Mouse (Mus musculus) kidney, postnatal 25 days (tissue): ENCODE data around the gene Phf24.
"Not testable (repeated sequence)": the region's sequence is repeated elsewhere in the genome, so short reads cannot be mapped to it uniquely, and the experiment has no call there.

Experiments
- DNase-seq, 2 experiments: peaks; one replicate each; pipeline ENCODE4 v3.0.0; 2021; ENCODE audit warnings: mixed read lengths in 2 of 2

The Phf24 gene

DNA sequence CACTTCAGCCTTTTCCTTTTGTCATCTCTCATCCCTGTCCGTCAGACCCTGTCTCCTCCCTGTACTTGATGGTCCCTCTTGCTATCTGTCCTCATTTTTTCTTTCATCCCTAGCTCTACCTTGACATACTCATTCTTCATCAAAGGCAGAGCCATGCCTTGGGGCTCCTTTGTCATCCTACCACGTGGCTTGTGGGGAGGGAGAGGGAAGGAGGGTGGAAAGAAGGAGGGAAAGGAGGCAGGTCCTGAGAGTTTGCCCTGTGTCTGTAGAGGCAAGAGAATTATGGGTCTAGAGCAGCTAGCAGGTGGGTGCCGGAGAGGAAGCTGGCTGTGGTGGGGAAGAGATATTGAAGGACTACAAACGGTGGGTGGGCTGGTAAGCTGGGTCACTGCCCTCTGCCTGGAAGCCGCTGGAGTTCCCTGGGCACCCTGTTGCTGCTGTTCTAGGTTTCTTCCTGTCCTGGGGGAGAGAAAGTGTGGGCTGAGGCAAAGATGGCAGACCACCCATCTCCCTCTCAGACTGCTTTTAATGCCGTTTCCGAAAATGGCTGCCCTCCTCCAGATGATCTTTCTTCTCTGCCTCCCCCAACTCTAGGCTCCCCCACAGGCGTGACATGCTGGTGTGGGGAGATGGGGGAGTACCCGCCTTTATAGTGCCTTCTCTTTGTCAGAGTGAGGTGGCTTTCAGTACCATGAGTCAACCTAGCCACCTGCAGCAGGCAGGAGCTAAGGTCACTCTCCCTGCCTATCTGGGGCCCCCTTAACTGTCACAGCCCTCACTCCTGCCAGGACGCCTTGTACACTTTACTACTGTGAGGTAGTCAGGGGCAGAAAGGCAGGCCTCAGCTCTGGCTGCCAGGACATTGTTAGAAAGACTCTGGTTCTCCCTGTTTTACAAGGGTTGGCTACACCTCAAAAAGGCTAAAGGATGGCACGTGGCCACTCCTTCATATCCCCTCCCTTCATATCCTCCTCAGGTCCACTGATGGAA is 35.0 kb downstream of the Phf24 start:
- no peak for DNase-seq

DNA sequence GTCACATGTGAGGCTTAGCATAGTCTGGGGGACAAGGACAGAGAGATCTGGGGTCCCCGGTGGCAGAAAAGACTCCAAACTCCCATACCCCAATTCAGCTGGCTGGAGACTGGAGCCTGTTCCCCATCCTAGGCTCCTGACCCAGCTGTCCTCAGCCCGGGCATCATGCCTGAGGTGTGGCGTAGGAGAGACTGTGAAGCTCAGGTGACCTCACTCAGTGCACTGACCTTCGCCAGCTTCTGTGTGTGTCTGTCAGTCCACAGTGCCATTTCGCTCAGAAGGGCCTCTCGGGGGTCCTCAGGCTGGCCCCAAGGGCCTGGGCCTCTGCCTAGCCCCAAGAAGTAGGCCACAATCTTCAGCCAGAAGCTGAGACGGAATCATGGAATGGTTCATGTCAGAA is 36.1 kb downstream of the Phf24 start:
- no peak for DNase-seq

DNA sequence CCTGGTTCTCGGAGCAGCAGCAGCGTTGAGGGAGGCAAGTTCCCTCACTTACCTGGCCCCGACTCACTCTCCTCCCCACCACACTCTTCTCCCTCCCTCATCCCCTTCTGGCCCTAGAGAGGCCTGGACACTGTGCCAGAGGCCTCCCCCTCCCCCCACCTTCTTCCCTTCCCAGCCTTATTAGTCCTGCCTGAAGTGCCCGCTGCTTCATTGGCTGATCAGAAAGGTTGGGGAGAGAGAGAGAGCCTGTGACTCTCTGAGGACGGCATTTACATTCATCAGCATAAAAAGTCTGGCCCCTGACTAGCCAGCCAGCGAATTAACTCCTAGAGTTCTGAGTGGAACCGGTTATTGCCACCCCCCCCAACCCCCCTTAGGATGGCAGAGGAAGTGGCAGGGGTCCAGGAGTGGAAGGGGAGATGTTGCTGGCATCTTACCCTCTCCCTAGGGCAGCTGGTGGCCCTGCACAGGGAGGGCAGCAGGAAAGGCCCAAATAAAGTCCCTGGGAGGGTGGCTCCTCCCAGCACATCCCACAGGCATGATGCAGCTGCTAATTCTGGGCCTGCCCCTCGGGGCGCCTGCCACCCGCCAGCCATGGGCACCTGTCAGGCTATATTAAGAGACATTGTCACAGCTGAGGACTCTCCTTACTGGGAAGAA is 37.1 kb downstream of the Phf24 start:
- DNase-seq, result peak; percentile 28 to 64

DNA sequence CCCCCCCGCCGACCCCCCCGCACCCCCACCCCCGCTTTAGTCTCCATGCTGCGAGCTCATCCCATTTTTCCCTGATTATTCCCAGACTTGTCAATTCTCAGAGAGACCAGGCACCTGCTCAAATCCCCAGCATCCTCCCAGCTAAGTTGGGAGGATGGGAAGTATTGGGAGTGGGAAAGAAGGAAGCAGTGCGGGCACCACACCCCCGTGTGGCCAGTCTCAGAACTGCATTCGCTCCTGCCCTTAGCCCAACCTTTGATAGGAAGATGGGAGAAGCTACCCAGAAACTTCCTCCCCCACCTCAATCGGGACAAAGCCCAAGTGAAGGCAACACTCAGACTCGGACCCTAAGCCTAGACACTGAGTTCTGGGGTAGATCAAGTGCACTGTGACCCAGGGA is 37.8 kb downstream of the Phf24 start:
- peak; percentile 73 to 82 for DNase-seq

DNA sequence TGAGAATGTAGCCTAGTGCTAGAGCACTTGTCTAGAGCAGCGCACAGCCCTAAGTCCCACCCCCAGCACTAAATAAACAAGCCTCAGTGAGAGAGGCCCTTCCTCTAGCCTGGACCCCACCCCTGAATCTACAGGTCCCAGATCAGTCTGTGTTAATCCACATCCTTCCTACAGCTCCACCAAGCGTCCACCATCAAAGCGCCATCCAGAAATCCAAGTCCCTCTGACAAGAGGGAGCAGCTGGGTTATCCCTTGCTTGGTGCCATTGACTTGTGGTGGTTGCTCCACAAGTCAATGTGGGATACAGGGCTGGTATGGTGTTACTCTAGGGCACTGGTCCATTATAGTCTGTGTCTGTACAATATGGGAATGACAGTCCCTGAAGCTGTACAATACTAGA is 38.7 kb downstream of the Phf24 start:
- DNase-seq, result no peak

DNA sequence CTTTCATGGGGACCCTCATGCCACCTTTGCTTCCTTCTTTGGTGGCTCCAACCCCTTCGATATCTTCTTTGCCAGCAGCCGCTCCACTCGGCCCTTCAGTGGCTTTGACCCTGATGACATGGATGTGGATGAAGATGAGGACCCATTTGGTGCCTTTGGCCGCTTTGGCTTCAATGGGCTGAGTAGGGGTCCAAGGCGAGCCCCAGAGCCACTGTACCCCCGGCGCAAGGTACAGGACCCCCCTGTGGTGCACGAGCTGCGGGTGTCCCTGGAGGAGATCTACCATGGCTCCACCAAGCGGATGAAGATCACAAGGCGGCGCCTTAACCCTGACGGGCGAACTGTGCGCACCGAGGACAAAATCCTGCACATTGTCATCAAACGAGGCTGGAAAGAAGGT is 40.1 kb downstream of the Phf24 start:
- no peak for DNase-seq

DNA sequence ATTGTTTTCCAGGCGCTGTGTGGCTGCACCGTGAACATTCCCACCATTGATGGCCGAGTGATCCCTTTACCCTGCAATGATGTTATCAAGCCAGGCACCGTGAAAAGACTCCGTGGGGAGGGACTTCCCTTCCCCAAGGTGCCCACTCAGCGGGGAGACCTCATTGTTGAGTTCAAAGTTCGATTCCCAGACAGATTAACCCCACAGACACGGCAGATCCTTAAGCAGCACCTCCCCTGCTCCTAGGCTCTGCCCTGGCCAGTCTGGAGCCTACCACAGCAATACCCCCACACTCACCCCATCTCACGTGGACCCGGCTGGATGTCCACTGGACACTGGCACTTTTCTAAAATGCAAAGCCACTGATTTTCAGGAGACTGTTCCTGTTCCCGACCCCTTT is 40.8 kb downstream of the Phf24 start:
- DNase-seq, result peak; percentile 25 to 65

DNA sequence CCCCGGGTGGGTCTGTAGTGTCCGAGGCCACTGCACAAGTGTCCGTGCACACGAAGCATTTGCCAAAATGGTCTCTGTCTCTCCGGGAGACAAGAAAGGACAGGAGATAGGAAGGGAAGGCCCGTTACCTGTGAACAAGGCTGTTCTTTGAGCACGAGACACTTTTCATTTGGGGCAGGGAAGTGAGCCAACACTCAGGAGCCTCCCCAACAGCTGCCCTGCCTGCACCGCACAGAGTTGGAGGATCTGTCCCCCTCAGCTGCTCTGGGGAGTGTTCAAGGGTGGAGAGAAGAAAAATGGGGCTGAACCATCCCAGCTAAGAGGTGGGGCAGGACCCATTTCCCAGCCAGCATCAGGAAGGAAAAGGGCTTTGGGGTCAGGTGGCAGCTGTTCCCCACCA is 41.5 kb downstream of the Phf24 start:
- no peak for DNase-seq

DNA sequence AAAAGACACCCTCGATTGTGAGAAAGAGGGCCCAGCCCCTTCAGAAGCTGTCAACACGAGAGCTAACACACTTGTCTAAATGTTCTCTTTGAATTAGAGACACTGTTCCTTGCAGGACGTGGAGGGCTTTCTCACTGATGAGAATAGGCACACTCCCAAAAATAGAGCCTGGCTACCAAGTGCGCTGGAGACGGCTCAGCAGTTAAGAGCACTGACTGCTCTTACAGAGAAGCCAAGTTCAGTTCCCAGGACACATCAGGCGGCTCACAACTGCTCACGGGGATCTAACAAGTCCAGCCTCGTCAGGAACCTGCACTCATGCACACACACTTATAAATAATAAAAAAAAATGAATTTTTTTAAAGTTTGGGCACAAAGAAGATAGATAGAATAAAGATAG is 42.5 kb downstream of the Phf24 start:
- DNase-seq, result no peak

DNA sequence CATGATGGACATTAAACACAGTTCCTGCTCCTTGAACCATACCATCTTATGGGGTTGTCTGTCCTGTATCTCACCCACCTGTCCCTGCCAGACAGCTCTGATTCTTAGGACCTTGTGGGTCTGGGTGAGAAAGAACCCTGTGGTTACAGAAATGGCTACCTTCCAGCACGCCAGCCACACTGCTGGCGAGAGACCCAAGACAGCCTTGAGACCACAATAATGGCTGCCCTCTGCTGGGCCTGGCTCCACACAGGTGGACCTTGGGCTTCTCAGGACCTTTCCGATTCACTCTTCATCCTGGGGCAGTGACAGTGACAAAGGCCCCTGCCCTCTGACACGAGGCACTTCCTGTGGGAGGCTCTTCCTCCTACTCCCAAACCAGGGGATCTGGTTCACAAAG is 42.9 kb downstream of the Phf24 start:
- DNase-seq, result no peak

DNA sequence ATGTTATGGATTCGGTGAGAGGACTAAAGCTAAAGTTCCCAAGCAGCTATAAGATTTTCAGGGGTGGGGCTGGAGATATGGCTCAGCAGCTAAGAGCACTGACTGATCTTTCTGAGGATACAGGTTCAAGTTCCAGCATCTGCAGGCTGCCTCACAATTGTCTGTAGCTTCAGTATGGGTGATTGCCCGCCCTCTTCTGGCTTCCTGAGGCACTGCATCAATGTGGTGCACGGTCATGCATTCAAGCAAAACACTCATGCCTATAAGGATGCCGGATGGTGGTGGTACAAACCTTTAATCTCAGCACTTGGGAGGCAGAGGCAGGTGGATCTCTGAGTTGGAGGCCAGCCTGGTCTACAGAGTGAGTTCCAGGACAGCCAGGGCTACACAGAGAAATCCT is 45.1 kb downstream of the Phf24 start:
- DNase-seq, result peak; percentile 70 to 77

DNA sequence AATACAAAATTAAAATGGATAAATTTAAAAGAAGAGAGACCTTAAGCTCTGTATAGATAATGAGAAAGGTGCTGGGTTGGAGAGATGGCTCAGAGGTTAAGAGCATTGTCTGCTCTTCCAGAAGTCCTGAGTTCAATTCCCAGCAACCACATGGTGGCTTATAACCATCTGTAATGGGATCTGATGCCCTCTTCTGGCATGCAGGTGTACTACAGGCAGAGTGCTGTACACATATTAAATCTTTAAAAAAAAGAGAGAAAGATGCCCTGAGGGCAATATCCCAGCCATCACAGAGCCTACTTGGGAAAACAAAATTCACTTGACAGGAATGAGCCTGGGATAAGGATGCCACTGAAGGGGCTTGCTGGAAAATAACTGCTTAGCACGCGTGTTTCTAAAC is 47.0 kb downstream of the Phf24 start:
- DNase-seq, result peak in 1 of 2 experiments; percentile 40

DNA sequence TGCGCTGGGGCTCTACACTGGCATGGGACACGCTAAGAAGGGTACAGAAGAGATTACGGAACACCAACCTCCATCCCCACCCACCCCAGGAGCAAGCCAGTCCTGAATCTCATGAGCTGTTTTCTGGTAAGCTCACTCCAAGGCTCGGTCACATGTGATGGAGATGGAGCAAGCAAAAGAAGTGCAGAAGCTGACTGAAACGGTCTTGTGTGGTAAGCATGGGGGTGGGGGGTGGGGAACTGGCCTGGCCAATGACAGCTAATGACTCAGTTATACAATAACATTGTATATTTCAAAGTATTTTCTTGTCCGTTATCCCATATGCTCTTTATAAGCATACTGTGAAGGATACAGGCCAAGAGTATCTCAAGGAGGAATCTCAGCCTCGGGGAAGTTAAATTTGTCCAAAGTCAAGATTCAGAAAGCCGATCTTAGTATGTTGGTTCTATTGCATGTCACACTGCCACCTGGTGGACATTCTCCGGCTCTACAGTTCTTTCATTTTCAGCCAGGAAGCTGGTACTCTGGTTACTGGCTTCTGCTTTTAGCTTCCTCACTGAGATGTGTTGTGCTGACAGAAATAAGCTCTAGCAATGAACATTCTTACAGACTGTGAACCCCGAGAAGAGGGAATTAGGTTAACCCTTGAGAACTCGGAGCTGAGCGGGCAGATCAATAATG is 48.7 kb downstream of the Phf24 start:
- peak in 1 of 2 experiments; percentile 47 for DNase-seq

DNA sequence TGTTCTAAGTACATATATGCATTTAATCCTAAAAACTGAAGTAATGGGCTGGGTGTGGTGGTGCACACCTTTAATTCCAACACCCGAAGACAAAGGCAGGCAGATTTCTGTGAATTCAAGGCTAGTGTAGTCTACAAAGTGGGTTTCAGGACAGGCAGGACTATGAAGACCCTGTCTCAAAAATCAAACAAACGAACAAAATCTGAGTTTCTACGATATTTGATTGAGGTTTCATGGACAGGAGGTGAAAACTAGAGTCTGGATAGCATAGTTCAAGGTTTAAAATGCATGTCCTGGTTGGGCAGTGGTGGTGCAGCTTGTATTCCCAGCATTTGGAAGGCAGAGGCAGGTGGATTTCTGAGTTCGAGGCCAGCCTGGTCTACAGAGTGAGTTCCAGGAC is 52.8 kb downstream of the Phf24 start, which contains the start of gene 1700022I11Rik:
Gene 1700022I11Rik (plus strand): TSS at position 301 of the 400 bp plus-strand sequence.
- no peak for DNase-seq

DNA sequence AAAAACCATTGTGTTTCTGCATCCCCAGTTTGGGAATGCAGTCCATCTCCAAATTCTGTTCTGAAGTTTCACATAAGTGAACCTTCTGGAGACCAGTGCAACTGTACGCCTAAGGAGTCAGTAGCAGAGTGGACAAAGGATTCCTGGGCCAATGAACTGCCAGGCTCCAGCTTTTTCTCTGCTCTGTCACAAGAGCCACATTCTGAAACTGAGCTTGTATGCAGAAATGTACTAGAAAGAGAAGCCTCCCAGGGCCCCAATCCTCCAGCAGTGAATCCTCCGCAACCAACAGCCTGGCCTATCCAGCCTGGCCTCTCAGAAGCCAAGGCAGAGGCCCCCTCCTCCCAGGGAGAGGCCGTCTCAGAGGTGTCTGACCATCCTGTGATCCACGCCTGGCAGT is 56.5 kb downstream of the Phf24 start:
- no peak for DNase-seq

DNA sequence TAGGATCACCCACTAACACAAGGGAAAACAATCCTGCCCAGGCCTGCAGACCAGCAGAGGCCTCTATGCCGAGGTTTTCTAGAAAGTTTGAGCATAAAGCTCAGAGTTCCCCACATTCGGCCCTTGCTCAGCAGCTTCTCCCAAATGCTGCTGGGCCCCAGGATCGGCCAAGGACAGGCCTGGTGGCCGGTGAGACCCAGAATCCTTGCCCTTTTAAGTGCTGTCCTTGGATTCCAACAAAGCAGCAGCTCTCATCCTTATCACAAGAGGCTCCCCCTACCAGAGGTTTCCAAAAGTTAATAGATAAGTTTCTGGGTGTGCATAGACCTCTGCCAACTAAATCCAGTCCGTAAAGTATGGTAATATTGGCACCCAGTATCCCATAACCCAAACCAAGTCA is 57.4 kb downstream of the Phf24 start:
- DNase-seq, result no peak

DNA sequence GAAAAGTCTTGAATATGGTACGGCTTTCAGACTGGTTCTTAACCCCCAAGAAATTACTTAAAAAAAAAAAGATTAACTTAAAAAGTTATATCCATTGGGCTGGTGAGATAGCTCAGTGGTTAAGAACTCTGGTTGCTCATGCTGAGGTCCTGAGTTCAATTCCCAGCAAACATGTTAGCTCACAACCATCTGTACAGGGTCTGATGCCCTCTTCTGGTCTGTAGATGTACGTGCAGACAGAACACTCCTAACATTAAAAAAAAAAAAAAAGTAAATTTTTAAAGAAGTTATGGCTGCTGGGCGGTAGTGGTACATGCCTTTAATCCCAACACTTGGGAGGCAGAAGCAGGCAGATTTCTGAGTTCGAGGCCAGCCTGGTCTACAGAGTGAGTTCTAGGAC is 61.6 kb downstream of the Phf24 start:
- DNase-seq, result no peak

DNA sequence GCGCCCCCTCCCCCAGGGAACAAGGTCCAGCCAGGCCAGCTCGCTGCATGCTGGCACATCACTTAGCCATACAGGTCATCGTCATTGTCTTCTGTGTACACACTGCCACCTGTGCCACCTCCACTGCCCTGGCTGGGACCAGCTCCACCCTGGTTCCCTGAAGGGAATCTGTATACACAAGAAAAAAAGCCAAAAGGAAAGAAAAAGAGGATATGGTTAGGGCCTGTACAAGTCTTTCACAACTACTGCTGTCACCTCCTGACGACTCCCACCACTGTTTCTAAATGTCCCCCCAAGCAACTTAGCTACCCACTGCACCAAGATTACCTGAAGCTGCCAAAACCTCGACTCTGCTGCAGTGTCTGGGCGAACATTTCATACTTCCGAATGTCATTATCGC is 64.0 kb downstream of the Phf24 start:
- not testable (repeated sequence) for DNase-seq

DNA sequence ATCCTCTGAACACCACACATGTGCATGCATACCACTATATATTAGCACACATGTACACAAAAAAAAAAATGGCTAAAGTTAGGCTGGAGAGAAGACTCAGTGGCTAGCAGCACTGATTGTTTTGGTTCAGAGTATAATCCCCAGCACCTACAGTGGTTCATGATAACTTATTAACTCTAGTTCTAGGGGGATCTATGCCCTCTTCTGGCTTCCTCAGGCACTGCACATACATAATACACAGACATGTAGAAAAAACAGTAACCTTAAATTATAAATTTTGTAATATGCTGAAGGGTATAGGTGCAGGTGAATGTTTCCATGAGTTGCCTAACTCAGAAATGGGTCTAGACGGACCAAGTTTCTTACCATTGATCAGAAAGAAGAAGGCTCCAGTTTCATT is 71.8 kb downstream of the Phf24 start:
- DNase-seq, result peak in 1 of 2 experiments; percentile 18
